Mouse (Mus musculus): ENCODE data around the gene Ifnl3.
"Not testable (repeated sequence)": the region's sequence is repeated elsewhere in the genome, so short reads cannot be mapped to it uniquely, and the experiment has no call there.

Gene Ifnl3

GRCm38 (mm10) chr7:28522536-28522935, at the start of gene Ifnl3:
Gene Ifnl3, plus strand, starts transcription at chr7:28522836.
- not testable (repeated sequence) for DNase-seq (ENCODE audit: low spot score)

- DNase-seq (ENCODE audit: low spot score) = no peak
These were observed 46.4 kb upstream of the Ifnl3 start for GRCm38 (mm10) chr7:28476191-28476590.

- DNase-seq (ENCODE audit: low spot score) = no peak
These were observed 45.3 kb upstream of the Ifnl3 start for GRCm38 (mm10) chr7:28477363-28477762.

GRCm38 (mm10) chr7:28478854-28479253, 43.8 kb upstream of the Ifnl3 start:
- DNase-seq (ENCODE audit: low spot score) = no peak

- no peak for DNase-seq (ENCODE audit: low spot score)
These were observed 39.8 kb upstream of the Ifnl3 start for GRCm38 (mm10) chr7:28482854-28483253.

- no peak for DNase-seq (ENCODE audit: low spot score)
These were observed 38.4 kb upstream of the Ifnl3 start for GRCm38 (mm10) chr7:28484192-28484591.

GRCm38 (mm10) chr7:28488030-28488491, 34.6 kb upstream of the Ifnl3 start:
- no peak for DNase-seq (ENCODE audit: low spot score)

- DNase-seq (ENCODE audit: low spot score) = no peak
These were observed 32.2 kb upstream of the Ifnl3 start for GRCm38 (mm10) chr7:28490410-28490809.

- no peak for DNase-seq (ENCODE audit: low spot score)
These were observed 31.7 kb upstream of the Ifnl3 start for GRCm38 (mm10) chr7:28490903-28491302.

- no peak for DNase-seq (ENCODE audit: low spot score)
These were observed 30.3 kb upstream of the Ifnl3 start for GRCm38 (mm10) chr7:28492310-28492709.

- no peak for DNase-seq (ENCODE audit: low spot score)
These were observed 27.2 kb upstream of the Ifnl3 start for GRCm38 (mm10) chr7:28495426-28495825.

- DNase-seq (ENCODE audit: low spot score) = no peak
These were observed 17.1 kb upstream of the Ifnl3 start for GRCm38 (mm10) chr7:28505585-28505984.

- DNase-seq (ENCODE audit: low spot score) = not testable (repeated sequence)
These were observed 13.5 kb upstream of the Ifnl3 start for GRCm38 (mm10) chr7:28509121-28509520.

GRCm38 (mm10) chr7:28510405-28510974, 12.1 kb upstream of the Ifnl3 start, which contains the start of gene Ifnl2:
Gene Ifnl2, minus strand, starts transcription at chr7:28510455.
- not testable (repeated sequence) for DNase-seq (ENCODE audit: low spot score)

GRCm38 (mm10) chr7:28511441-28511840, 11.2 kb upstream of the Ifnl3 start:
- DNase-seq (ENCODE audit: low spot score) = no peak

GRCm38 (mm10) chr7:28527922-28528719, 5.5 kb downstream of the Ifnl3 start:
- peak; percentile 21 for DNase-seq (ENCODE audit: low spot score)

- no peak for DNase-seq (ENCODE audit: low spot score)
These were observed 9.4 kb downstream of the Ifnl3 start for GRCm38 (mm10) chr7:28532005-28532404.

GRCm38 (mm10) chr7:28538886-28539285, 16.2 kb downstream of the Ifnl3 start:
- not testable (repeated sequence) for DNase-seq (ENCODE audit: low spot score)

GRCm38 (mm10) chr7:28540526-28540925, 17.9 kb downstream of the Ifnl3 start, which contains the start of gene Sycn:
Gene Sycn, plus strand, starts transcription at chr7:28540885.
- no peak for DNase-seq (ENCODE audit: low spot score)

- no peak for DNase-seq (ENCODE audit: low spot score)
These were observed 21.5 kb downstream of the Ifnl3 start for GRCm38 (mm10) chr7:28544051-28544601.

- no peak for DNase-seq (ENCODE audit: low spot score)
These were observed 22.6 kb downstream of the Ifnl3 start for GRCm38 (mm10) chr7:28545048-28545890.

GRCm38 (mm10) chr7:28545891-28546210, 23.2 kb downstream of the Ifnl3 start:
- no peak for DNase-seq (ENCODE audit: low spot score)
